ENCODE assay signal across 8 mouse cellular contexts in genomic region chr3:88684236-88684979, GRCm38 (mm10). TPM values are rescaled to one million over a fixed set of nuclear protein-coding genes. Genes with fewer than 3 reads are reported as not detected.
DNase-seq lines count a peak whose midpoint lies in the region; ATAC-seq and TF ChIP-seq lines count a peak whose summit lies in the region.

No protein-coding gene starts in this region.

- H3K4me2 ChIP-seq in embryonic facial prominence, embryonic 11.5 days (ENCODE audit: low read depth, low read length) = peak overlapping the region; percentile 60; the same call in 1 of the 2 replicates
- H3K4me2 ChIP-seq in intestine, postnatal 0 days (replicated peaks; ENCODE audit: low read depth) = peak overlapping the region; percentile 84
- peak overlapping the region; percentile 60 for H3K4me2 ChIP-seq in midbrain, embryonic 16.5 days (ENCODE audit: low read length)

- peak; percentile 36 for DNase-seq in kidney, adult 11 months
- DNase-seq in kidney, adult 18-20 months = no peak
- no peak for DNase-seq in embryonic facial prominence, embryonic 11.5 days (ENCODE audit: low spot score)
- no peak for DNase-seq in right cerebral cortex, adult 18-20 months
- DNase-seq in right cerebral cortex, adult 2 months (ENCODE audit: low spot score in 2 of 2) = no peak

- H3K36me3 ChIP-seq in embryonic facial prominence, embryonic 11.5 days (replicated peaks; ENCODE audit: control insufficient read depth, insufficient read depth, low read depth, low read length) = no peaks in the 10 kb centered on the region; the same call in 1 of the 2 replicates
- peaks cover 5% of the 10 kb centered on the region for H3K36me3 ChIP-seq in intestine, postnatal 0 days (ENCODE audit: control insufficient read depth, insufficient read depth)
- 0 out of 2 replicates have a peak, but pooled peaks cover under 1% of the 10 kb centered on the region for H3K36me3 ChIP-seq in midbrain, embryonic 16.5 days (ENCODE audit: control insufficient read depth, insufficient read depth, low read length)

- H3K9ac ChIP-seq in embryonic facial prominence, embryonic 11.5 days (replicated peaks; ENCODE audit: low read length) = no peak overlapping the region
- H3K9ac ChIP-seq in intestine, postnatal 0 days (ENCODE audit: low read depth, low read length) = peak overlapping the region; percentile 96; the same call in 1 of the 2 replicates
- H3K9ac ChIP-seq in midbrain, embryonic 16.5 days (ENCODE audit: low read depth, low read length) = no peak overlapping the region

- H3K27me3 ChIP-seq in embryonic facial prominence, embryonic 11.5 days (ENCODE audit: control insufficient read depth, insufficient read depth, low read length) = no peaks in the 10 kb centered on the region
- H3K27me3 ChIP-seq in intestine, postnatal 0 days (replicated peaks; ENCODE audit: control insufficient read depth, insufficient read depth, low read length) = no peaks in the 10 kb centered on the region
- no peaks in the 10 kb centered on the region for H3K27me3 ChIP-seq in midbrain, embryonic 16.5 days (ENCODE audit: control insufficient read depth, insufficient read depth, low read depth, low read length)

- peak; percentile 34; the same call in 1 of the 2 replicates for TF ChIP-seq CTCF in intestine, postnatal 0 days (IDR thresholded peaks at IDR 0.05; ENCODE audit: low read depth)

- no peaks in the 10 kb centered on the region for H3K9me3 ChIP-seq in embryonic facial prominence, embryonic 11.5 days (replicated peaks; ENCODE audit: control insufficient read depth, low read length)
- H3K9me3 ChIP-seq in intestine, postnatal 0 days (ENCODE audit: control insufficient read depth) = no peaks in the 10 kb centered on the region
- H3K9me3 ChIP-seq in midbrain, embryonic 16.5 days (replicated peaks; ENCODE audit: control insufficient read depth, low read length, poor library complexity, severe bottlenecking) = no peaks in the 10 kb centered on the region

- H3K4me3 ChIP-seq in embryonic facial prominence, embryonic 11.5 days (ENCODE audit: low read depth, low read length) = peak overlapping the region; percentile 100; the same call in 1 of the 2 replicates
- peak overlapping the region; percentile 98 for H3K4me3 ChIP-seq in intestine, postnatal 0 days (ENCODE audit: low read depth, low read length)
- peak overlapping the region; percentile 99 for H3K4me3 ChIP-seq in midbrain, embryonic 16.5 days (ENCODE audit: low read depth, low read length)

- H3K4me1 ChIP-seq in embryonic facial prominence, embryonic 11.5 days (ENCODE audit: control insufficient read depth, insufficient read depth, low read length) = peaks cover 3% of the 10 kb centered on the region; the same call in 1 of the 2 replicates
- no peaks in the 10 kb centered on the region for H3K4me1 ChIP-seq in intestine, postnatal 0 days (replicated peaks; ENCODE audit: control insufficient read depth, insufficient read depth, low read length)
- H3K4me1 ChIP-seq in midbrain, embryonic 16.5 days (ENCODE audit: control insufficient read depth, insufficient read depth, low read length) = peaks cover 21% of the 10 kb centered on the region

- H3K27ac ChIP-seq in embryonic facial prominence, embryonic 11.5 days (replicated peaks; ENCODE audit: low read depth, low read length) = no peak overlapping the region
- peak overlapping the region; percentile 99 for H3K27ac ChIP-seq in intestine, postnatal 0 days (ENCODE audit: low read depth, low read length)
- peak overlapping the region; percentile 70 for H3K27ac ChIP-seq in midbrain, embryonic 16.5 days (ENCODE audit: low read length)

- ATAC-seq in embryonic facial prominence, embryonic 11.5 days (replicated peaks; ENCODE audit: insufficient number of reproducible peaks, low FRiP score, low TSS enrichment, low read depth) = no peak
- ATAC-seq in intestine, postnatal 0 days = peak; percentile 59
- ATAC-seq in midbrain, embryonic 16.5 days = no peak
- no peak for ATAC-seq in cerebellum, adult (ENCODE audit: insufficient number of reproducible peaks, low FRiP score, low TSS enrichment)

- WGBS in embryonic facial prominence, embryonic 11.5 days = 63% methylated on average over 8 of the region's 8 CpGs
- 29% methylated on average over 7 of the region's 8 CpGs for WGBS in intestine, postnatal 0 days
- WGBS in midbrain, embryonic 16.5 days = 71% methylated on average over 6 of the region's 8 CpGs

RNA-seq across cellular contexts. Expression of gene Khdc4, which starts 1.2 kb away (rescaled TPM):
- 101 and 104 TPM in 2 replicates for polyA plus RNA-seq in embryonic facial prominence, embryonic 11.5 days (2014; fragmentation: Nextera tagmentation; extraction: Ambion mirVana)
- 35.7 and 38.6 TPM in 2 replicates for polyA plus RNA-seq in intestine, postnatal 0 days (2015; fragmentation: Nextera tagmentation; extraction: Ambion mirVana)
- polyA plus RNA-seq in midbrain, embryonic 16.5 days (2015; fragmentation: Nextera tagmentation; extraction: Ambion mirVana) = 84.4 and 94.9 TPM in 2 replicates

RNA-seq across cellular contexts. Expression of gene Rxfp4, which starts 31.5 kb away (rescaled TPM):
- not detected in 2 replicates for polyA plus RNA-seq in embryonic facial prominence, embryonic 11.5 days (2014; fragmentation: Nextera tagmentation; extraction: Ambion mirVana)
- not detected in 2 replicates for polyA plus RNA-seq in intestine, postnatal 0 days (2015; fragmentation: Nextera tagmentation; extraction: Ambion mirVana)
- polyA plus RNA-seq in midbrain, embryonic 16.5 days (2015; fragmentation: Nextera tagmentation; extraction: Ambion mirVana) = not detected in 2 replicates

RNA-seq across cellular contexts. Expression of gene Rit1, which starts 32.2 kb away (rescaled TPM):
- 41.4 and 41.7 TPM in 2 replicates for polyA plus RNA-seq in embryonic facial prominence, embryonic 11.5 days (2014; fragmentation: Nextera tagmentation; extraction: Ambion mirVana)
- 48.8 and 50.2 TPM in 2 replicates for polyA plus RNA-seq in intestine, postnatal 0 days (2015; fragmentation: Nextera tagmentation; extraction: Ambion mirVana)
- polyA plus RNA-seq in midbrain, embryonic 16.5 days (2015; fragmentation: Nextera tagmentation; extraction: Ambion mirVana) = 59.4 and 65.6 TPM in 2 replicates
